Mouse (Mus musculus) cerebellum, adult 11 months (tissue): ENCODE data around the gene Ptch1.

Source experiments
- DNase-seq: peaks from one replicate; pipeline ENCODE4 v3.0.0; 2022

The Ptch1 gene

DNA sequence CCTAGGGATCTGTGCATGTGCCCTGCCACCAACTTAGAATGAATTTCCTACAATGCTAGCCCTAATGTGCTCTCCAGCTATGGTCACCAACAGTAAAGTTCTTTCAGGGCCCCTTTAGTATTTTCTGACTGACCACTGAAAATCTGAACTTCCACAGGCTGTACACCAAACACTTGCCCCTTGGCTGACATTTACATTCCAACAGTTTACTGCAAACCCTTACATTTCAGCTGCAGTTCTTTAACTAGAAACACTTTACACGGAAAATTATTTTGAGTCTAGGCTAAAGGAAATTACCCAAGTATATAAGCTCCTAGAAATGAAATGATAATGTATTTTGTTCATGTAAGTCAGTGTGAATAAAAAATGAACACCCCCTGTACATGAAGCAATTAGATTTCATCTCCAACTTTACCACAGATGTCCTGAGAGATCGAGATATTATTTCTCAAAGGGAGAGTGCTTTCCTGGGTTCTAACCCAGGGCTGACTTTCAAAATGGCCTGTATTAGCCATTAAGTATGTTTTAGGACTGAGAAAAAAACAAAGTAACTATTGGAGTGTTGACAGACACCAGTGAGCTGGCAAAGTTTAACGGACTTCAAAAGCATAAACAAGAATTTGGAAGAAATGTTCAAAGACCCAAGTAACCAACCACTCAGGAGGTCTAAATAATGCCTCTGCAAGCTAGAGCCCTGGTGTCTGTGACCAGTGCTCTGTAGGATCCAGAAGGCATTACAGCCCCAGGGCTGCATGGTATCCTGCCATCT is 43.6 kb downstream of the Ptch1 start:
- DNase-seq: no peak

DNA sequence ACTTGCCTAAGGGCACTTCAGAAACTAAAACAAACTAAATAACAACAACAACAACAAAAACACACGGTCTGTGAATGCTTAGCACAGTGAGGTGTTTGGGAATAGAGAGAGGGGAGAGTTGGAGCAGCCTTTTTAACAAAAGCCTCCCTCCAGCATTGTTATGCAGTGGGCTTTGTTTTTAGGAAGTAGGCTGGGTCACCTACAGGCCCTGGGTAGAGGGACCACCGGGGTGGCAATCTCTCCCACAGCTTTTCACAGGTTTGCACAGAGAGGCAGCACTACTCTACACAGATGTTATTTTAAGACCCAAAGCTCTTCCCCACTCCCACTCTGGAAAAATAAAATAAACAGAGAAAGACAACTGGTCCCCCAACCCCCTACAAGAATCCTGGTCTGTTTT is 44.5 kb downstream of the Ptch1 start:
- DNase-seq: no peak

DNA sequence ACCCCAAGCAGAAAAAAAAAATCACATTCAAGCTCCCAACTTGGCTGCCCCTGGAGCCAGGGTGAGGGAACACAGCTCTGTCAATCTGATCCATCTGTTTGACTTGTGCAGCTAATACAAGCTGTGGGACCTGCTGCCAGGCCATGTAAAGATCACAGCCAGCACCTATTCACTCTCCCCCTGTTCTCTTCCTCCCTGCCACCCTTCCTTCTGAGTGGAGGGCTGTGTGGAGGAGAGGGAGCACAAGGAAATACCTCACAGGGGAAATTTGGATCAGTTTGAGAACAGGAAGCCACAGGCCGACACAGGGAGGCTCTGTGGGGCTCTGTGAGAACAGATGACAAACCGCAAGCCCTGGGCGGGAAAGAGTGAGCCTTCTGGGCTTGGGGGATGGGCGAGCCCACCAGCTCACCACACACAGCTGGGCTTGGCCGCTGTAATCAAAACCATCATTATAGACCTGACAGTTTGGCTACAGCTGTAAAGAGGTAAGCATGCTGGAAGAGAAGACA is 45.2 kb downstream of the Ptch1 start:
- no peak for DNase-seq

DNA sequence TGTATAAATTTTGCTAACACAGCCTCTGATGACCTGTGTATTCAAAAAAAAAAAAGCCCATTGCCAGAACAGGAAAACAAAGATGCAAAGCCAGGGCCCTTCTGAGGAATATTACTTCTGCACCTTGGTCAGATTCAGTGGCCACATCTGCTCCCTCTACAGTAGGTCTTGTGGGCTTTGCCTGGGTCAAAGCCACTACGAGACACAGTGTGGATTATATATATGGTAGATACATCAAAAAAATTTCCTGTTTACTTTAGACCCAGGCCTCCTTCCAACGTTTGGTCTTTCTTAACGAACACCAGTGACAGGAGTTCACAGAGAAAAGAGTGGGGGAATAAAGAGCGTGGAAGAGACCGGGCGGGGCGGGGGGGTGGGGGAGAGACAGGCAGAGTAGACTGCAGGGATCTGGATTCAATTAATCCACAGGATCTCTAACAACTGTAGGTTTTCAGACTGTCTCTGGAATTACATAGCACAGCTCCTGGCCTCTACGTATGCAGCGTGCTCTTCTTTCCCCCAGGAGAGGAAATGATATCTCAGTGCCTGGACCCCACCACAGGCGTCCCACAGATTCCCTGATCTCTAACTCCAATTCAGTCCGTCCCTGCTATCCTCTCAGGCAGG is 47.7 kb downstream of the Ptch1 start:
- no peak for DNase-seq

DNA sequence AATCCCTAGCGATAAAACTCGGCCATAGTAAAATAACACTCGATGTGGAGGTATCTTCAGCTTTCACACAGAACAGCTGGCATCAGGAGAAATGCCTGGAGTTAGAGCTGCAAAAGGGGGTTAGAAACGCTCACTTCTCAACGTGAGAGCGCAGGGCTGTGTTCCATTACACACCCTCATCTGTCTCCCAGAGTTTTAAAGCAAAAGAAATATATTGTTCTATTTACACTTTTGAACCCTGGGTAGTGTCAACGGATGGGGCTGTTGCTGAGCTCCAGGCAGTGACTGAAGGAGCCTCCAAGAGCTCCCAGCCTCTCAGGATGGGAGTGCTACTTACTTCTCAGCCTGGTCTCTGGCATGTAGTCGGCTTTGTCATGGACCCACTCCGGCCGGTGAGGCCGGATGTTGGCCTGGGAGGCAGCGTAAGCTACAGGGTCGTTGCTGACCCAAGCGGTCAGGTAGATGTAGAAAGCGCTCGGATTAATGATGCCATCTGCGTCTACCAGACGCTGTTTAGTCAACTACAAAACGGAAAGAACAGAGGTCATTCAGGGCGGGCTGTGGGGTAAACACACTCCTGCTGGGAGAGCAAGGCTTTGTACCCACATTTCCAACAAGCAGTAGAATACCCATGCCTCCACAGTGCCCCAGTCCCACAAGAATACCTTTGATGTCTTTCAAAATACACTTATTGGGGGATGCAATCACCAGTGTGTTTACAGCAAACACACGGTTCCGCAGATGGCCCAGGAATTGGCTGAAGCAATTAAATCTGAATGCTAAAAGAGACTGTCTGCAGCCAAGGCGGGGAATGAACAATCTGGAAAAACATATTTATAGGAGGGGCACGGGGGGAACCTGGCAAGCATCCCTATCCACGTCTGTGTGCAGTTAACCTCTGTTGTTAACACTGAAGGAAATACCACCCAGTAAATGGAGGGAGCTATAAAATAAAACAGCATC is 48.5 kb downstream of the Ptch1 start:
- DNase-seq: peak; percentile 55

DNA sequence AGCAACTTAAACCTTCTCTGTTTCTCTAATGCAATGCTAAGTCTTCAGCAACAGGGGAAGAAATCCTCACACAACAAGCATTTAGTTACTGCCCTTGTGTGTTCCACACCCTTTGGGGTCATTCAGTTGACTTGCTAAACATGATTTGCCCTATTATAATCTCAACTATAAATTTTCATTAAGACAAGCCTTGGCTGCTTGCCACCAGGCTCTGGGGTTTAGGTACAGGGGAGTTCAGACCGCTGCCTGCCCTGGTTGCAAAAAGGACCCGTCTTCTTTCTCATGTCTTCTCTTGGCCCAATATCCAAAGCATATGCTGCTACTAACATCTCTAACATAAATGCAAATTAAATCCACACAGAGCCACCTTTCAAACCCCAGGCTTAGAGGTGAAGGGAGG is 49.3 kb downstream of the Ptch1 start:
- DNase-seq: no peak

DNA sequence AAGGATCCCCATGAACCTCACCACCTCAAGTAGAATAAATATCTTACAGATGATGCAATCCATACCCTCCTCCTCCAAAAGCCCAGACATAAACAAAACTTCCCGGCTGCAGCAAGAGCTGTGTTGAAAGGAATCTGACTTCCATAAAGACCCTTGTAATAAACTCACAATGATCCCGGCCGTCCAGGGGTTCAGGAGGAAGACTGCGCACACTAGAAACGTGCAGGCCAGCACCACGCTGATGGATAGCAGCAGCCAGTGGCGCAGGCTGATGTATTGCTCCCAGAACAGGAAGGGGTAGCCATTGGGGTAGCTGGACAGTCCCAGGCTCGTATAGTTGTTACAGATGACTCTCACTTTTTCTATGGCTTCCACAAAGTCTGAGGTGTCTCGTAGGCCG is 50.6 kb downstream of the Ptch1 start:
- DNase-seq: no peak

DNA sequence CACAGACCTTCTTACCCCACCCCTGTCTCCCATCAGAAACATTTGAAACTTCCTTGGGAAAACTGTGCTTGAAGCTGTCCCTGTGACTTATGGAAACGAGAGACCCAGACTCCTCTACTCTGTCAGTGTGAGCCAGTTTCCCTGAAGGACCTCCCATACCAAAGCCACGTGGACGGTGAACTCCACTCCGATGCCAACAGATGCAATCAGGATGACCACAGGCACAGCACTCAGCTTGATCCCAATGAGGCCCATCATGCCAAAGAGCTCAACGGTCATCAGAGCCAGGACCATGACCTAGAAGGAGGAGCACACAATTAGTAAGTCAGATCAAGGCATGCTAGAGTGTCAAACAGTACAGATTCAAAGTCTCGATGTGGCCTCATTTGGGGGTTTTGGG is 53.3 kb downstream of the Ptch1 start:
- DNase-seq: no peak

DNA sequence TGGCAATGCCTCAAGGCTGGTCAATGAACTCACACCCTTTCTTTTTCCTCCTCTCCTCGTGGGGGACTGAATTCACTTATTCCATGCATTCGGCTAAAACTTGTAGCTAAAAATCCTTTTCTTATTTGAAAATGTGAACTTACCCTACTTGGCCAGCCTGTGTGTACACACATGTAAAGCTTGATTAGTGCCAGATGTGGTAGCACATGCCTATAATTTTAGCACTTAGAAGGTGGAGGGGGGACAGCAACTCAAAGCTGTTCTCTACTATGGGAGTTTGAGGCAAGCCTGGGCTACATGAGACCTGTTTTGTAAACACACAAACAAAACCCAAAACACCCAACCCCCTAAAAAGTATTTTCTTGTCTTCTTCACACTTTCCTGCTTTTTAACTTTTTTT is 56.9 kb downstream of the Ptch1 start:
- no peak for DNase-seq

DNA sequence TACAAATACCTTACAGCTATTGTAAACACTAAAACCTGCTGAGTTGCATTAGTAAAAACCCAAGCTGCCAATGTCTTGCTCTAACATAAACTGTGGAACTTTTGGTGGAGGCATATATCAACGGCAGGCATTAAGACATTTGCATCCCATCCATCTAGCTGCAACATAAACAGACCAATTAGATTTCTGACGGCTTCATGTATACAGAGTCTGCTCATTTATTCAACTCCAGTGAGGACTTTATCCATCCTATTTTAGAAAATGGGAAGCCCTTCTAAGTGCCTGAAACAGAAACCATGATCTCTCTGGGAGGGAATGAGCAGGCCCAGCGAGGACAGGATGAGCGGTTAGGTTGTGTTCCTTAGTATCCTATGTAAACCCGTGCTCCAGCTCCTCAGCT is 57.9 kb downstream of the Ptch1 start:
- DNase-seq: no peak

DNA sequence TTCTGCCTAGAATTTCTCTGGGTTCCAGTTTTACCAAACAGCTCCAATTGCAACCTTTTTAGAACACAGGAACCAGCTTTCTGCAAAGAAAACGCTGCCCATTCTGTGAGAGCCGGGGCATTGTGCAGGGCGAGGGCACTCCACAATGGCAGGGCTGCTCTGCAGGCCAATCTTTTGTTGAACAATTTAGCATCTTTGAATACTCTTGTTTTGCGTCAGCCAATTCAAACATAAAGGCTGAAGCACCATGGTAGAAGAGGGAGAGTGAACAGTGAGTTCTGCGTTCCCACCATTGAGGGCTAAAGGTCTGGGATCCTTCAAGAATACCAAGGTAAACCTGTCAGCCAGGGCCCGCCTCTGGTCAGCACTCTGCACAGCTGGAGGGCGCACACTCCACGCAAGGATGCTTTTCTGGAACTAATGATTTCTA is 58.5 kb downstream of the Ptch1 start:
- DNase-seq: no peak

DNA sequence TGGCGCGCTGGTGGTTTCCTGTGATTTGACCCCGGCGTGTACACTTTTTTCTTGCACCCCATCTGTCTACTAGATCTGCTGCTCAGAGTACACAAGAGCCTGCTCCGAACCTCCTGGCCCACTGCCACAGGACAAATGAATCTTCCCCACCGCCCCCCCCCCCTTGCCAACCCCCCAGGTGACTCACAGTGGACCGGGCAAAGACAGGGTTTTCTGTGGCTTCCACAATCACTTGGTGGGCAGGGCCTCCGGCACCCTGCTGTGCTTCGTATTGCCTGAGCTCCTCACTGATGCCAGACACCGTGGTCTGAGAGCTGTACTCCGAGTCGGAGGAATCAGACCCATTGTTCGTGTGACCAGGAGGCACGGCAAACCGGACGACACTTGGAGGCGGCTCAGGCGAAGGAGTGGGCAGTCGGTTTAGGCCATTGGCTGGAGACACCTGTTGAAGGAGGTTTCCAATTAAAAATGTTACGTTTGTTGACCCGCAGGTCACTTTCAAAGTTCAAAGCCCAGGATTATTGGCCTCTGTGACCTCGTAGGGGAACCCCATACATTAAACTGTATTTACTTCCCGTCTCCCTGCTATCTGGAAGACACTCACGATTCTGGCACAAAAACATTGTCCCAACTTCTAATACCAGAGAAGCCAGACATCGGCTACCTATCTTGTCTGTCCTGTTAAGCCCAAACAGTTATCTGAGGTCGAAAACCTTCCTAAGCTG is 59.9 kb downstream of the Ptch1 start:
- DNase-seq: no peak

DNA sequence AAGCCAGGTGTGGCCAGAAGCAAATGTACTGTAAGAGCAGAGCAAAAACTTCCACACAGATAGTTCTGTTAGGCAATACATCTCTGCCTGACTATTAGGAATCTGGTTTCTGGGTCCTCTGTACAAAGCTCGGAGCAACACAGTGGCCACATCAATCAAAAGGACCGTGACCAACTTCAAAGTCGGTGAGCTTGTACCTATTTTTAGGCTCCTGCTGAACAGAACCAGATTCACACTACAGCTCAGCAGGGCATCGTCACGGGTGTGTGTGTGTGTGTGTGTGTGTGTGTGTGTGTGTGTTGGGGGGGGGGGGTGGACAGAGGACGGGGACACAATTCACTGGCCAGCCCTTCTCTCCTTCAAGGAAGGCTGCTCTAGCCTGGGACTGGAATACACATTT is 61.0 kb downstream of the Ptch1 start:
- no peak for DNase-seq

DNA sequence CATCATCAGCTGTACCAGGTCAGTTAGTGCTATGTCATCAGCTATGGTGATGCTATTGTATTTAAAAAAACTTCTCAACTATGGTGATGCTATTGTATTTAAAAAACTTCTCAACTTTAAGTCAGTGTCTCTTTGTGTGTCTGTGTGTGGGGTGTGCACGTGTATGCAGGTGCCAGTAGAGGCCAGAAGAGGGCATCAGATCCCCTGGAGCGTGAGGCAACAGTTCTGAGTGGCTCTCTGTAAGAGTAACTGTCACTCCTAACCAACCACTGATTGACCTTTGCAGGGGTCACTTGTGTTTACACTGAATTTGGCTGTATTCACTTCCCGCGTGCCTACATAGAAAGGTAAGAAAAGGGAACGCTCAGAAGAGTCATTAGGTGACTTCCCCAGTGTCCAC is 65.6 kb downstream of the Ptch1 start:
- DNase-seq: no peak

DNA sequence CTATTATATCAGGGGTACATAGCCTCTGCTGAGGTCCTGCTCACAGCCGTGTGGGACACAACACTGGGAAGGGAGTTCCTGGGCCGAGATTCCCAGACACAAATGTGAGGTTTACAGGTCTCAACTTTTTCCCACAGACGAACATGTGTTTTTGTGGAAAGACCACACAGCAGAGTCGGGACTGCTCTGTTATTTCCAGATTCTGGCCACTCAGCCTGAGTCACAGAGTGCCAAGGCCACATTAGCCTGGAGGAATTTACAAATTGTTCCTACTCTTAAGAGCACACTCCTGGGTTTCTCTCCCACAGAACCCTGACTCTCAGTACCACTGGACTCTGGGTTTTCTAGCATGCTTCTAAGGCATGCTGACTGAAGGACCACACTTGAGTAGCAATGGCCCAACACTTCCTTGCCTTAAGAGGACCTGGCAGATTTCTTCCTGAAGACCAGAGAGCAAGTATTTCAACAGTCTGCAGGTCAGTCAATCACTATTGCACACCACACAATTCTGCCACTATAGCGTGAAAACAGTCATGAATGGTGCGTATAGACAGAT is 66.3 kb downstream of the Ptch1 start:
- no peak for DNase-seq

DNA sequence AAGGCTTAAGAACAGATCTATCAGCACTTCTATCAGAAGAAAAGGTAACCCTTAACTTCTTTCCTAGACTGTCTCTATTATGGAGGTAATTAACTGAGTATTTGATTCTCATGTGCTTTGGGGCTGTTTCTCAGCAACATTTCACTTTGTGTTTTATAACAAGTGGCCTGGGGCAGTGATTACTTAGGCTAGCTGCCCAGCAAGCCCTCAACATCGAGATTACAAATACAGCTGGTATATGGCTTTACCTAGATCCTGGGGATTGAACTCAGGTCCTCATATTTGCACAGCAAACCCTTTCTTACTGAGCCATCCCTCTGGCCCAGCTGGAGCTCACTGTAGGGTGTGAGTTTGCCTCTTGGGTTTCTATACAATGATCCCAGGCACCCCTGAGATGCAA is 67.0 kb downstream of the Ptch1 start:
- no peak for DNase-seq

DNA sequence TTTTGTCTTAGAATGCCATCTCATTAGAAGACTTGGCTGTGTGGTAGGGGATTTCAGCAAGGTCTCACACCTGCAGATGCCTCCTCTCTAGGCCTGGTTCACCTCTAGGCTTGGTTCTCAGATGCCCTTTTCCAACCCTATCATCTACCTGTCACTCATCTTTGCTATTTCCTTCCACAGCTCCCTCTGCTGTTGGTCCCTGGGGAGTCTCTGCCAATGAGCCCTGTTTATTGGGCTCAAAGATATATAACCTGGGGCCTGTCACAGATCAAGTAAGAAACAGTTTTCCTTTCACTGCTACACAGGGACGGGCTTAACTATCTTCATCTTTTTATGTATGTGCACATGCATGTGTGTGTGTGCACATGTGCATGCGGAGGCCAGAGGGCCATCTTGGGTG is 71.0 kb downstream of the Ptch1 start:
- no peak for DNase-seq

DNA sequence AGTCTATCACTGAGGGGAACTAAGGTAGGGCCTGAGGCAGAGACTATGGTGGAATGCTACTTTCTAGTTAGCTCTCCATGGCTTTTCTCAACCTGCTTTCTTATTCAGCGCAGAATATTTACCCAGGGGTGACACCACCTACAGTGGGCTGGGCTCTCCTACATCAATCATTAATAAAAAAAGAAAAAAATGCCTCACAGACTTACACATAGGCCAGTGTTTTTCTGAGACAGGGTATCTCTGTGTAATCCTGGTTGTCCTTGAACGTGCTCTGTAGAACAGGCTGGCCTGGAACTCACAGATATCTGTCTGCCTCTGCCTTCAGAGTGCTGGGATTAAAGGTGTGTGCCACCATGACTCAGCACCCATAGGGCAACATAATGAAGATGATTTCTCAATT is 73.9 kb downstream of the Ptch1 start:
- DNase-seq: no peak

DNA sequence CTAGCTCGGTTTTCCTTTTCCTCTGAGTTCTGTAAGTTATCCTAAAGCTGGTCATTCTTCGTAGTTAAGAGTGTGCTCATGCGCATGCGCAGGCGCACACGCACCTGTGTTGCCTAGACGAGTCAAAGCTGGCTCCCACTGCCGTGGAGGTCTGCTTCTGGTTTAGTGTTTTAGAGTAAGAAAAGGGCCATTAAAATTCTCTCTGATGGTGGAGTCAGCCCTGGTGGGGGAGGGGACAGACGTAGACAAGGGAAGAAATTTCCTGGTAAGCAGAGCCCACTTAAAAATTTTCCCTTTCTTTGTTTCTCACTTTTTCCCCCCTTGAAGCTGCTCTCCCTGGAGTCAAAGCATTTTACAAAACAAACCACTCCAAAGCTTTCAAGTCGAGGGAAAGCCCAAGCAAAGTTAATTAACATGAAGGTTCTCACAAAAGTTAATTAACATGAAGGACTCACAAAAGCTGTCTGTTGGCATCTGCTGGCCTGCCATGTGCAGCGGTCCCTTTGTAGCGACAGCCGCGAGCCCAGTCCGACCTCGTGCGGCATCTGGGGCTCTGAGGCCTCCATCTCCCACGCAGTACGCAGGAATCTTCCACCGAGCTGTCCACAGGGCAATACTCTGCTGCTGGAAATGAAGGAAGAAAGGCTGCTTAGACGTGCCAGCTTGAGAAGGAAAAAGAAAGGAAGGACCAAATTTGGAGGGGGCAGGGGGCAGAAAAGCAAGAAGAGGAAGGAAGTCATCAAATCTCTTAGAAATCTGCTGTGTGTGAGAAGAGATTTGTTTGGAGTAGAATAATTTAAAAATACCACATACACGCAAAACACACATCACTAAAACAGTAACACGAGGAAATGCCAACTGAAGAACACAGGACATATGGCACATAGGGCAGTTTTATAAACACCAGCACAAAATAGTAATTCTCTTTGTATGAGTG is 76.5 kb downstream of the Ptch1 start, which contains the start of gene Fancc:
TSS of gene Fancc (minus strand) at position 633 of the 937 bp plus-strand sequence.
- no peak for DNase-seq

DNA sequence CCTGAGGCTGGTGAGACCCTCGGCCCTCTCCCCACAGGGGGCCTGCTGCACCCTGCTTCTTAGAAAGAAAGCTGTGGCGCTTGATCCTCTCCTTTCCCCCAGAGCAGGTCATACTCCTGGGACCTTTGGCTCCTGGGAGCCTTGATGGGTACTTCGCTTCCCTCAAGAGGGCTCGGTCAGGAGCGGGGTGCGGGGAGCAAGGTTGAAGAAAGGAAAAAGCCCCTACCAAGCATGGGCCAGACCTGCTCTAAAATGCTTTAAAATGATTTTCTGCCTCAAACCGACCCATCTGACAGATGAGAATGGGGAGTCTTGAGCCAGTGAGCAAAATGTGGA is 85.7 kb downstream of the Ptch1 start:
- no peak for DNase-seq
